Mouse (Mus musculus) kidney, embryonic 15.5 days (tissue): ENCODE results near the gene Lepr. TPM values are rescaled to one million over a fixed set of nuclear protein-coding genes. Genes with fewer than 3 reads are reported as not detected.
A peak's percentile ranks its signal among the peaks of the same experiment; 100 is the strongest.
"Not testable (repeated sequence)": the region's sequence is repeated elsewhere in the genome, so short reads cannot be mapped to it uniquely, and the experiment has no call there.

ENCODE experiments used
- ATAC-seq: fragments of 200-750 bp; cut with Nextera tagmentation; replicated peaks from 2 replicates; pipeline ENCODE4 v1.8.0; 2017; ENCODE audit warnings: moderate TSS enrichment; ENCODE audit not compliant: low FRiP score
- H3K27ac ChIP-seq: fragments of 300-500 bp; sonication (generic); 2 replicates; pipeline ENCODE4 v1.5.1; 2015; ENCODE audit warnings: mild to moderate bottlenecking, inconsistent platforms
- H3K27me3 ChIP-seq: fragments of 300-500 bp; sonication (generic); 2 replicates; pipeline ENCODE4 v1.6.1; 2015; ENCODE audit warnings: inconsistent platforms
- H3K36me3 ChIP-seq: fragments of 300-500 bp; sonication (generic); 2 replicates; pipeline ENCODE4 v1.6.1; 2015; ENCODE audit warnings: inconsistent platforms
- H3K4me1 ChIP-seq: fragments of 300-500 bp; sonication (generic); 2 replicates; pipeline ENCODE4 v1.6.1; 2015; ENCODE audit warnings: inconsistent platforms
- H3K4me2 ChIP-seq: fragments of 300-500 bp; sonication (generic); 2 replicates; pipeline ENCODE4 v1.6.1; 2015; ENCODE audit warnings: moderate library complexity, mild to moderate bottlenecking, inconsistent platforms
- H3K4me3 ChIP-seq: fragments of 300-500 bp; sonication (generic); replicated peaks from 2 replicates; pipeline ENCODE4 v1.5.1; 2015; ENCODE audit warnings: mild to moderate bottlenecking, inconsistent platforms
- H3K9ac ChIP-seq: fragments of 300-500 bp; sonication (generic); 2 replicates; pipeline ENCODE4 v1.6.1; 2015; ENCODE audit warnings: mild to moderate bottlenecking, inconsistent platforms
- H3K9me3 ChIP-seq: fragments of 300-500 bp; sonication (generic); replicated peaks from 2 replicates; pipeline ENCODE4 v1.6.1; 2016; ENCODE audit warnings: inconsistent platforms
- WGBS: fragments of 180-500 bp; shearing (Covaris S2); methylation state at CpG from one replicate; pipeline ENCODE4 v1.1.7; 2015; ENCODE audit warnings: mixed read lengths; 5-methylcytosine and 5-hydroxymethylcytosine counted together
- polyA plus RNA-seq: library from polyadenylated mRNA; unstranded; fragments of >200 nt; fragmentation: Nextera tagmentation; extraction: Ambion mirVana; gene quantifications from 2 replicates; pipeline ENCODE4 v1.2.1, GENCODE M21; 2015

Lepr gene
- polyA plus RNA-seq, 1 experiment from 2014 or later = 3.9 TPM

DNA sequence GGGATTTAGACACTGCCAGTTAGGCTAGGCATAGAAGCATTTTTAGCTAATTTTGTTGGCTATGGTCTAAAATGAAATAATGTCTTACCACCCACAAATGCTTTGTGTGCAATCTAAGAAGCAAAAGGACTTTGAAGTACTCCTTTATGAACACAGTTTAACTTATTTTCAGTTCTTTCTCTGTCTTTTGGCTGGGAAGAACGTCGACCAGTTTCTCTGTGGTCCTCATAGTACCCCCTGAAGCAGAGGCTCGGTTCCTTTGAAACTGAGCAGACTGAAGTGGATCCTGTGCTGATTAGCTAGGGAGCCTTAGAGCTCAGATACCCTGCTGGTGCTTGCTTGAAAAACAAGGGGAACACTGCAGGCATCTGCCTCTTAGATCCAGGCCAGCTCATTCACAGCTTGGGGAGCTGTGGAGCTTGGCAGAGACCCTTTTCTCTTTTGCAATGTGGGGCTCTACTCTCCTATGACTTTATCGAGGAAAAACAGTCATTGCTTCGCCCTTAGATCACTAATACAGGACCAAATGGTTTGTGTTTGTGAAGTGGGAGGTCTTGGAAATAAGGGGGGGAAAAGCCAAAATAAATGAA lies 1.9 kb downstream of the Lepr start:
- WGBS = 11% methylated on average over 5 of the region's 5 CpGs
- H3K9ac ChIP-seq = no peak overlapping the region
- H3K4me3 ChIP-seq = no peak overlapping the region
- no peak overlapping the region for H3K27ac ChIP-seq
- H3K4me2 ChIP-seq = no peak overlapping the region
- no peak for ATAC-seq
- H3K36me3 ChIP-seq = no peaks in the 10 kb centered on the region
- peaks cover 33% of the 10 kb centered on the region for H3K27me3 ChIP-seq
- H3K4me1 ChIP-seq = peaks cover 12% of the 10 kb centered on the region
- no peaks in the 10 kb centered on the region for H3K9me3 ChIP-seq

DNA sequence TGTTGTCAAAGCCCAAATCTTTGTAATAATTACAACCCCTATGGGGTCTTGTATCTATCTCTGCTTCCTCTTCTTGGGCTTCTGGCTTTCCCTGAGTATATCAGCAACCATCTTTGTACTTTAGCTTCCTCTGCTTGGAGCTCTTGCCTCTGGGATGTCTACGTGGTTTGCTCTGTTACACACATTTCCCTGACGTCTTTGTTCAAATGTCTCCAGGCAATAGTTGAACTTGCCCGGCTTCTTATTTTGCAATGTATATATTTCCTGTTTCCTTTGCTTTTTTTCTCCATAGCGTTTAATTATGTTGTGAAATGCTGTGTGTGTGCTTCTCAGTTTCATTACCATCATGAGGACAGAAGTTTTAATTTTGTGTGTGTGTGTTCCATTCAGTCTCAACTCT lies 4.5 kb downstream of the Lepr start:
- no peaks in the 10 kb centered on the region for H3K9me3 ChIP-seq
- no peaks in the 10 kb centered on the region for H3K36me3 ChIP-seq
- no peak overlapping the region for H3K4me2 ChIP-seq
- no peak overlapping the region for H3K9ac ChIP-seq
- WGBS = 70% methylated on average over 4 of the region's 4 CpGs
- H3K27ac ChIP-seq = no peak overlapping the region
- H3K4me1 ChIP-seq = peaks cover 12% of the 10 kb centered on the region
- no peak for ATAC-seq
- no peak overlapping the region for H3K4me3 ChIP-seq
- H3K27me3 ChIP-seq = peaks cover 22% of the 10 kb centered on the region

DNA sequence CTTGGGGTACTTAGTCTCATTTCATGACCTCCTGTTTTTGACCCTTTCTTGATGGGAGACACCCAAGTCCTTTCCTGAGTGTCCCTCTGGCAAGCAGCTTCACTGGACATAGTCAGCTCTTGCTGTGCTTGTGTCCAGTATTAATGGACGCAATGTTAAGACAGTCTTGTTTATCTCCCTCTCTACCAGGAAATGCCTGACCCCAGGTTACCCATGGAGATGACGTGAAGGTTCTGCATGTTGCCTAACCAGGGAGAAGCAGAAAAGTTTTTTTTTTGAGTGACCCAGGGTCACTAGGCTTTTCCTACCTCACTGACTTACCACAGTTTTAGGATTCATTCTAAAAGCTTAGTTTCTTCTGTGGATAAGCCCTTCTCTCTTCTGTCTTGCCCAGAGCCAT lies 24.8 kb downstream of the Lepr start:
- H3K4me1 ChIP-seq = no peaks in the 10 kb centered on the region
- H3K4me2 ChIP-seq = no peak overlapping the region
- no peaks in the 10 kb centered on the region for H3K27me3 ChIP-seq
- H3K27ac ChIP-seq = no peak overlapping the region
- H3K36me3 ChIP-seq = no peaks in the 10 kb centered on the region
- H3K9me3 ChIP-seq = no peaks in the 10 kb centered on the region
- WGBS = 70% methylated on average over 2 of the region's 2 CpGs
- H3K4me3 ChIP-seq = no peak overlapping the region
- no peak overlapping the region for H3K9ac ChIP-seq
- ATAC-seq = no peak

DNA sequence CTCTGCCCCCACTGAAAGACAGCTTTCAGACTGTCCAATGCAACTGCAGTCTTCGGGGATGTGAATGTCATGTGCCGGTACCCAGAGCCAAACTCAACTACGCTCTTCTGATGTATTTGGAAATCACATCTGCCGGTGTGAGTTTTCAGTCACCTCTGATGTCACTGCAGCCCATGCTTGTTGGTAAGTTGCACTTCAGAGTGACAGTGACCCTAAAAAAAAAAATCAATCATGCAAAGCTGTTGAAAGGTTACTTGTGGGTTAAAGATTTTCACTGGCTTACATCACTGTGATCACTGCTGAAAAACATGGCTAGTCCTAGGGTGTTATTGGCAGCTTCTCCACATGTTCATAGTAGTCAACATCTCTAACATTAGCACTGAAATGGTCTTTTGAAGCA lies 28.3 kb downstream of the Lepr start:
- H3K4me3 ChIP-seq = no peak overlapping the region
- WGBS = 92% methylated on average over 4 of the region's 4 CpGs

DNA sequence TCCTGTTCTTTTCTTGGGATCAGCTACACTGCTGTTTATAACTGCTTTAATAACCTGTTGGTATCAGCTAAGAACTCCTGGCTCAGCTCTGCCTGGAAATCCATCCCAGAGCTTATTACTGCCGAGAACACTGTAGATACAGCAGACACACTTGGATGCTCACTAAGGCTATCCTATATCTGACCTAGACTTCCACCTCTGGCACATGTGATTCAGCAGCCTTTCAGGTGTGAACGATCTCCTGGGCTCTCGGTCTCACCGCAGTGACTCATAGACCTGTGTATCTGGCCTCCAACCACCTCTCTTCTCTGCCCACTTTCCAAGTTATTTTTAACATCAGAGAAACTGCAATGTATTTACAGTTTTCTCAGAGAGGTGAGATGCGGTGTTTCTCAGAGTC lies 43.3 kb downstream of the Lepr start:
- Histone ChIP-seq H3K9me3 (no peaks in the 10 kb centered on the region), H3K4me3 (no peak overlapping the region), H3K9ac (no peak overlapping the region), H3K4me2 (no peak overlapping the region), H3K4me1 (no peaks in the 10 kb centered on the region), H3K27me3 (no peaks in the 10 kb centered on the region), H3K27ac (no peak overlapping the region), H3K36me3 (no peaks in the 10 kb centered on the region)
- ATAC-seq = 0 out of 2 replicates have a peak, but pooled peaks have one; percentile 36
- WGBS = 56% methylated on average over 5 of the region's 5 CpGs

More for the DNA sequence above, 28.3 kb downstream of the Lepr start:
- ATAC-seq = no peak
- Histone ChIP-seq H3K36me3 (no peaks in the 10 kb centered on the region), H3K27ac (no peak overlapping the region), H3K27me3 (no peaks in the 10 kb centered on the region), H3K9ac (no peak overlapping the region), H3K4me1 (no peaks in the 10 kb centered on the region), H3K4me2 (no peak overlapping the region), H3K9me3 (no peaks in the 10 kb centered on the region)

DNA sequence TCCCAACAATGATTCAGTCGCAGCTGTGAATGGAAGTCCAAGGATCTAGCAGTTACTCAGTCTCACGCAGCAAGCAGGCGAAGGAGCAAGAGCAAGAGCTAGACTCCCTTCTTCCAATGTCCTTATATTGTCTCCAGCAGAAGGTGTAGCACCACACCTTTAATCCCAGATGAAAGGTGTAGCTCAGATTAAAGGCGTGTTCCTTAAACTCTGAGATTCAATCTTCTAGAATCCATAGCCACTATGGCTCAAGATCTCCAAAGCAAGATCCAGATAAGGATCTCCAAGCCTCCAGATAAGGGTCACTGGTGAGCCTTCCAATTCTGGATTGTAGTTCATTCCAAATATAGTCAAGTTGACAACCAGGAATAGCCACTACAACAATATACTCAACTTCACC lies 126.7 kb downstream of the Lepr start, which contains the start of gene B020004J07Rik:
Gene B020004J07Rik (minus strand): TSS at position 101 of the 400 bp plus-strand sequence.
- H3K27ac ChIP-seq, H3K9me3 ChIP-seq, H3K9ac ChIP-seq, H3K4me1 ChIP-seq, ATAC-seq, H3K4me2 ChIP-seq, H3K27me3 ChIP-seq, H3K4me3 ChIP-seq, H3K36me3 ChIP-seq: not testable (repeated sequence)
- WGBS = 93% methylated on average over 4 of the region's 4 CpGs

DNA sequence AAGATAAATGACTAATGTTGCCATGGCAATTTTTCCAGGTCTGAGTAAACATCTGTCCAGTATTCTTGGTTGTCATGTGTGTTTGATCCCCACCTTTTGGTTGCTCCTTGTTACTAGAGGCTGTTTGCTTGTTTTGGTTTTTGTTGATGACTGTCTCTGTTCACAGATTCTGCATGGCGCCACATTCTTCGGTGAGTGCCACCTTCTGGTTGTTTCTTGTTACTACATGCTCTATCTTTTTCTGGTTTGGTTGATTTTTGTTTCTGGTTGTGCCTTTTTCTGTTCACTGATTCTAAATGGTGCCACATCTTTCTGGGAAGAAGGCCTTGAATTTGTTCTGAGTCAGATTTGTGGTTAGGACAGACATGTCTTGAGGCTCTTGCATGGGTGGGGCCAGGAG lies 133.7 kb downstream of the Lepr start:
- 73% methylated on average over 2 of the region's 2 CpGs for WGBS

DNA sequence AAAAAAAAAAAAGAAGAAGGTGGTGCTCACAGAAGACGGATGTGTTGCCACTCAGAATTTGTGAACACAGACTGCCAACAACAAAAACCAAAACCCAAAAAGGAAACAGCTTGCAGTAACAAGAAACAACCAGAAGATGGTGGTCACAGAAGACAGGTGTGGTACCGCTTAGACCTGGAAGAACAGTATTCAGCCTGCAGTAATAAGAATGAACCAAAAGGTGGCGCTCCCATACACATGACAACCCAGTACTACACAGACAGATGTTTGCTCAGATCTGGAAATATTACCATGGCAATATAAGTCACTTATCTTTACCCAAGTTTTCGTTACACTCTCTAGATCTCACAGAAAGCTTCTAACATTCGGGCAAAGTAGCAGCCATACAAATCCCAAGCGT lies 143.7 kb downstream of the Lepr start:
- Histone ChIP-seq H3K36me3 (no peaks in the 10 kb centered on the region), H3K27ac (no peak overlapping the region), H3K4me2 (no peak overlapping the region), H3K9me3 (no peaks in the 10 kb centered on the region), H3K4me3 (no peak overlapping the region), H3K27me3 (no peaks in the 10 kb centered on the region), H3K9ac (no peak overlapping the region), H3K4me1 (no peaks in the 10 kb centered on the region)
- ATAC-seq = peak; percentile 67; the same call in 1 of the 2 replicates
- 41% methylated on average over 6 of the region's 6 CpGs for WGBS

More for the DNA sequence above, 133.7 kb downstream of the Lepr start:
- no peaks in the 10 kb centered on the region for H3K4me1 ChIP-seq
- peaks cover 12% of the 10 kb centered on the region for H3K9me3 ChIP-seq
- no peak for ATAC-seq
- H3K4me2 ChIP-seq = no peak overlapping the region
- H3K4me3 ChIP-seq = no peak overlapping the region
- no peak overlapping the region for H3K27ac ChIP-seq
- no peak overlapping the region for H3K9ac ChIP-seq
- H3K27me3 ChIP-seq = no peaks in the 10 kb centered on the region
- no peaks in the 10 kb centered on the region for H3K36me3 ChIP-seq

DNA sequence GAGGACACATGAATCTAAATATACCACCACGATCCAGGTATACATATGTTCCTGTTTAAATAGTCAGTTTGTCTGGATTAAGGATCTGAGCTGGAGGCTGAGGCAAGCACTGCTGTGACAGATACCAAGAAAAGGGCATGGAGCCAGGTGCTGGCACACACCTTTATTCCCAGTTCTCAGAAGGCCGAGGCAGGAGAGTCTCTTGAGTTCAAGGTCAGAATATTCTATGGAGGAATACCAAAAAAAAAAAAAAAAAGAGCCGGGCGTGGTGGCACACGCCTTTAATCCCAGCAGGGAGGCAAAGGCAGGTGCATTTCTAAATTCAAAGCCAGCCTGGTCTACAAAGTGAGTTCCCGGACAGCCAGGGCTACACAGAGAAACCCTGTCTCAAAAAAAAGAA lies 145.1 kb downstream of the Lepr start:
- Histone ChIP-seq H3K9ac (no peak overlapping the region), H3K36me3 (no peaks in the 10 kb centered on the region), H3K9me3 (no peaks in the 10 kb centered on the region), H3K27ac (no peak overlapping the region), H3K4me2 (no peak overlapping the region), H3K27me3 (no peaks in the 10 kb centered on the region), H3K4me3 (no peak overlapping the region), H3K4me1 (no peaks in the 10 kb centered on the region)
- ATAC-seq = no peak
- WGBS = 90% methylated on average over 6 of the region's 6 CpGs

Other genes starting within 250 kb of the Lepr start
- gene Dnajc6, start 220.8 kb upstream of the Lepr start, polyA plus RNA-seq = 1.0 and 1.2 TPM in 2 replicates
- gene Leprot, start 69.7 kb upstream of the Lepr start, polyA plus RNA-seq = 86.1 and 88.3 TPM in 2 replicates
- not detected in 2 replicates for gene B020004J07Rik, start 126.6 kb downstream of the Lepr start, polyA plus RNA-seq
- not detected in 2 replicates for gene C130073F10Rik, start 176.4 kb downstream of the Lepr start, polyA plus RNA-seq
- gene Gm12800, start 191.7 kb downstream of the Lepr start, polyA plus RNA-seq = not detected in 2 replicates
- not detected in 2 replicates for gene Gm12794, start 223.0 kb downstream of the Lepr start, polyA plus RNA-seq